ENCODE assay signal across 22 mouse cellular contexts in genomic region chr6:38892017-38892416, GRCm38 (mm10). TPM values are rescaled to one million over a fixed set of nuclear protein-coding genes. Genes with fewer than 3 reads are reported as not detected.
DNase-seq lines count a peak whose midpoint lies in the region; ATAC-seq lines count a peak whose summit lies in the region.
"Had no signal": no experiment of that assay in that cellular context is flagged by ENCODE, and none has a peak within 500 bp of the region (broad histone marks: within the 10 kb centered on the region; RNA-seq: fewer than 3 reads in every experiment).

No protein-coding gene starts in this region.

- DNase-seq in 416B (ENCODE audit: low read depth), result peak; percentile 92
- DNase-seq in c-Kit-positive CD71-positive TER-119-positive erythroid progenitor cells, embryonic 14.5 days (ENCODE audit: low spot score), result peak; percentile 64
- DNase-seq in layer of hippocampus, postnatal 10 days (ENCODE audit: low spot score in 2 of 2), result no peak
- DNase-seq in gastrocnemius, postnatal 25 days, result no peak
- no peak for DNase-seq in kidney, postnatal 4 days
- DNase-seq: cerebellum, adult 9-10 months; gastrocnemius, adult 2 months; heart, adult 2 months; heart, postnatal 4 days; lung, embryonic 14.5 days; lung, postnatal 36 days; spleen, adult 18-20 months had no signal

- peak overlapping the region; percentile 75 for H3K27ac ChIP-seq in liver, embryonic 12.5 days
- H3K27ac ChIP-seq: embryonic facial prominence, embryonic 12.5 days; gastrocnemius, adult 2 months; heart, adult 2 months; hindbrain, embryonic 15.5 days; kidney, embryonic 15.5 days; limb, embryonic 12.5 days; midbrain, embryonic 12.5 days; neural tube, embryonic 13.5 days had no signal

- H3K9ac ChIP-seq in liver, embryonic 12.5 days, result peak overlapping the region; percentile 31; the same call in 1 of the 2 replicates
- H3K9ac ChIP-seq: embryonic facial prominence, embryonic 12.5 days; hindbrain, embryonic 15.5 days; kidney, embryonic 15.5 days; limb, embryonic 12.5 days; lung, embryonic 14.5 days; midbrain, embryonic 12.5 days; neural tube, embryonic 13.5 days had no signal

- no peaks in the 10 kb centered on the region for H3K36me3 ChIP-seq in liver, embryonic 12.5 days
- H3K36me3 ChIP-seq: embryonic facial prominence, embryonic 12.5 days; hindbrain, embryonic 15.5 days; kidney, embryonic 15.5 days; limb, embryonic 12.5 days; midbrain, embryonic 12.5 days; neural tube, embryonic 13.5 days had no signal

- H3K4me3 ChIP-seq in liver, embryonic 12.5 days, result no peak overlapping the region
- H3K4me3 ChIP-seq: embryonic facial prominence, embryonic 12.5 days; gastrocnemius, adult 2 months; heart, adult 2 months; hindbrain, embryonic 15.5 days; kidney, embryonic 15.5 days; limb, embryonic 12.5 days; midbrain, embryonic 12.5 days; neural tube, embryonic 13.5 days had no signal

- no peaks in the 10 kb centered on the region for H3K9me3 ChIP-seq in liver, embryonic 12.5 days (replicated peaks)
- H3K9me3 ChIP-seq: embryonic facial prominence, embryonic 12.5 days; hindbrain, embryonic 15.5 days; kidney, embryonic 15.5 days; limb, embryonic 12.5 days; midbrain, embryonic 12.5 days; neural tube, embryonic 13.5 days had no signal

- ATAC-seq in liver, embryonic 12.5 days, result peak; percentile 91
- ATAC-seq in megakaryocyte, adult 5-6 weeks (ENCODE audit: poor library complexity, severe bottlenecking), result 0 out of 2 replicates have a peak, but pooled peaks have one; percentile 30
- ATAC-seq: intestine, embryonic 16.5 days had no signal

- WGBS in liver, embryonic 12.5 days (ENCODE audit: insufficient replicate concordance), result 14% methylated on average over 2 of the region's 2 CpGs

- H3K27me3 ChIP-seq in liver, embryonic 12.5 days (replicated peaks), result peaks cover 3% of the 10 kb centered on the region; the same call in 1 of the 2 replicates
- H3K27me3 ChIP-seq: CH12.LX; embryonic facial prominence, embryonic 12.5 days; hindbrain, embryonic 15.5 days; kidney, embryonic 15.5 days; limb, embryonic 12.5 days; midbrain, embryonic 12.5 days; neural tube, embryonic 13.5 days had no signal

- peak overlapping the region; percentile 31 for H3K4me2 ChIP-seq in liver, embryonic 12.5 days
- H3K4me2 ChIP-seq: embryonic facial prominence, embryonic 12.5 days; hindbrain, embryonic 15.5 days; kidney, embryonic 15.5 days; limb, embryonic 12.5 days; lung, embryonic 14.5 days; midbrain, embryonic 12.5 days; neural tube, embryonic 13.5 days had no signal

- H3K4me1 ChIP-seq in liver, embryonic 12.5 days, result peaks cover 80% of the 10 kb centered on the region
- H3K4me1 ChIP-seq: limb, embryonic 12.5 days had no signal

RNA-seq across cellular contexts. Expression of gene Hipk2, which starts 16.1 kb away (rescaled TPM):
- 26.8 and 28.9 TPM in 2 replicates for polyA plus RNA-seq in liver, embryonic 12.5 days (2016; fragmentation: Nextera tagmentation; extraction: Ambion mirVana)
- total RNA-seq in megakaryocyte, adult 5-6 weeks (2015), result 54.5 and 60.9 TPM in 2 replicates
- 9.5 and 21.8 TPM in 2 replicates for total RNA-seq in megakaryocyte, adult 5-6 weeks (2017)
- 10 to 100 TPM; 51.0 to 54.3 TPM for total RNA-seq in layer of hippocampus, postnatal 10 days (2021)
- 10 to 100 TPM; 69.0 to 78.5 TPM for total RNA-seq in gastrocnemius, postnatal 25 days (2021)

RNA-seq across cellular contexts. Expression of gene Tbxas1, which starts 16.8 kb away (rescaled TPM):
- 11.3 and 12.9 TPM in 2 replicates for polyA plus RNA-seq in liver, embryonic 12.5 days (2016; fragmentation: Nextera tagmentation; extraction: Ambion mirVana)
- 22.3 and 25.1 TPM in 2 replicates for total RNA-seq in megakaryocyte, adult 5-6 weeks (2015)
- 33.0 and 43.3 TPM in 2 replicates for total RNA-seq in megakaryocyte, adult 5-6 weeks (2017)
- 1 to 10 TPM; 2.0 to 3.6 TPM for total RNA-seq in layer of hippocampus, postnatal 10 days (2021)
- under 1 TPM; 0.67 to 0.72 TPM for total RNA-seq in gastrocnemius, postnatal 25 days (2021)
- total RNA-seq: CH12.LX had no signal

Comparison
In these comparisons a context has a peak if more than half of its experiments do, and no peak if none do; other contexts are left out.
1. DNase-seq: peak in 416B (single experiment) and c-Kit-positive CD71-positive TER-119-positive erythroid progenitor cells, embryonic 14.5 days (single experiment); none in layer of hippocampus, postnatal 10 days (0 of 2), gastrocnemius, postnatal 25 days (single experiment) and kidney, postnatal 4 days (0 of 2).
2. RNA of gene Tbxas1, which starts 16.8 kb away (total RNA-seq): 22.3 to 43.3 TPM in megakaryocyte, adult 5-6 weeks; 2.0 to 3.6 TPM in layer of hippocampus, postnatal 10 days and 0.67 to 0.72 TPM in gastrocnemius, postnatal 25 days; every median in the first group is over 4 times any median in the second.